Mouse (Mus musculus): ENCODE results near the gene Jam3. TPM values are rescaled to one million over a fixed set of nuclear protein-coding genes. Genes with fewer than 3 reads are reported as not detected.
A peak's percentile ranks its signal among the peaks of the same experiment; 100 is the strongest.

Jam3 gene
- polyA plus RNA-seq, 1 experiment from 2014 or later, result 113 TPM

DNA sequence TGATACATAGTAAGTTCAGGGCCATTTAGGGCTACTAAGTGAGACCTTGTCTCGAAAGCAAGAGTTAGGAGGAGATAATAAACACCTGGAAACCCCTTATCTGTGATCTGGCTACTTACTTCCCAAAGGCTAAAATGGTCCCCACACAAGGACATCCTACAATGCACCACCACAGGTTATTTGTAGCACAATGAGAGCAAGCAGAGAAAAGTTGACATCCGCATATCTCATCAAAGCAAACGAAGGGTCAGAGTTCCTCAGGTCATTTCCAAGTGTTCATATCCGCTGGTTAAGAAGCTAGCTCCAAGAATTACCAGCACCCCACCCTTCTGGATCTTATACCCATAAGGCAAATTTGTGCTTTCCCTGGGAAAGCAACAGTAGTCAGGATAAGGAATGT, 46.8 kb downstream of the Jam3 start:
- H3K9ac ChIP-seq, result no peak overlapping the region
- ATAC-seq, result no peak
- peaks cover 28% of the 10 kb centered on the region for H3K4me1 ChIP-seq
- no peak overlapping the region for H3K27ac ChIP-seq
- H3K4me3 ChIP-seq, result no peak overlapping the region
- no peak overlapping the region for H3K4me2 ChIP-seq
- H3K9me3 ChIP-seq (replicated peaks), result no peaks in the 10 kb centered on the region
- no peaks in the 10 kb centered on the region for H3K27me3 ChIP-seq
- H3K36me3 ChIP-seq (ENCODE audit: poor library complexity, severe bottlenecking), result peaks cover 24% of the 10 kb centered on the region
- 90% methylated on average over 4 of the region's 4 CpGs for WGBS

DNA sequence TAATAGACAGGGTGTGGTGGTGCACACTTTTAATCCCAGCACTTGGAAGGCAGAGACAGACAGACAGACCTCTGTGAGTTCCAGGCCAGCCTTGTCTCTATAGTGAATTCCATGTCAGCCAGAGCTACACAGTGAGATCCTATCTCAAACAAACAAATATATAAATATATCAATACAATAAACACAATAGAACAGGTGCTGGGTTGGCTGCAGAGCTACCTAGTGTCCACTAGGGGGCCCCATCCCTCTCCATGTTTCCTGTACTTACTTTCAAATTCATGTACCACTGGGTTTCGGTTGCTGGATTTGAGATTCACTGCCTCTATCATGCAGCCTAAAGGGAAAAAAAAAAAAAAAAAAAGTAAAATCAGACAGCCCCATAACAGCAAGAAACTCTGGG, 49.1 kb downstream of the Jam3 start:
- Histone ChIP-seq H3K27me3 (no peaks in the 10 kb centered on the region), H3K4me1 (peaks cover 24% of the 10 kb centered on the region), H3K9ac (no peak overlapping the region), H3K27ac (no peak overlapping the region; the same call in 1 of the 2 replicates), H3K9me3 (replicated peaks) (no peaks in the 10 kb centered on the region), H3K4me3 (no peak overlapping the region), H3K36me3 (ENCODE audit: poor library complexity, severe bottlenecking) (peaks cover 48% of the 10 kb centered on the region), H3K4me2 (no peak overlapping the region)
- 0 out of 2 replicates have a peak, but pooled peaks have one; percentile 17 for ATAC-seq
- WGBS, result 32% methylated on average over 1 of the region's 1 CpGs

GRCm38 (mm10) chr9:27101466-27101865, 53.8 kb downstream of the Jam3 start:
- Histone ChIP-seq H3K27me3 (no peaks in the 10 kb centered on the region), H3K9me3 (replicated peaks) (no peaks in the 10 kb centered on the region), H3K27ac (no peak overlapping the region), H3K4me3 (no peak overlapping the region), H3K36me3 (ENCODE audit: poor library complexity, severe bottlenecking) (peaks cover 91% of the 10 kb centered on the region), H3K4me2 (no peak overlapping the region), H3K4me1 (no peaks in the 10 kb centered on the region), H3K9ac (no peak overlapping the region)
- WGBS, result 93% methylated on average over 6 of the region's 6 CpGs
- ATAC-seq, result no peak

GRCm38 (mm10) chr9:27099474-27099873, 55.7 kb downstream of the Jam3 start:
- Histone ChIP-seq H3K4me2 (no peak overlapping the region), H3K9me3 (replicated peaks) (no peaks in the 10 kb centered on the region), H3K4me3 (no peak overlapping the region), H3K36me3 (ENCODE audit: poor library complexity, severe bottlenecking) (peaks cover 94% of the 10 kb centered on the region), H3K4me1 (no peaks in the 10 kb centered on the region), H3K27ac (no peak overlapping the region), H3K27me3 (no peaks in the 10 kb centered on the region), H3K9ac (no peak overlapping the region)
- WGBS, result 86% methylated on average over 4 of the region's 4 CpGs
- ATAC-seq, result no peak

DNA sequence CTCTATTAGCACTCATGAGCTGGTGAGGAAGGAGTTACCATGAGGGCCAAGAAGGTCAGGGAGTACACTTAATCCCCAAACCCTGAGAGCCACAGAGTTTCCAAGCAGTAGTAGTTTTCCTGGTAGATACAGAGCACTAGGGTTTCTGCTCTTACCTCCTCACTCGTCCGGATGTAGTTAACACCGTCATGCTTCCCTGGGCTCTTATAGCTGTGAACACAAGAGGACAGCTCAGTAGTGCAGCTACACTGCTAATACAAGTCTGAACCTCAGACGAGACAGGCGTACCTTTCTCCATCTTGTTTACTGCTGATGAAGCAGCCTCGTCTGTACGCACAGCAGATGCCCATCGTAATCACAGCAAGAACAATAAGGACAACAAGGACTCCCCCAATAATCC, 56.7 kb downstream of the Jam3 start:
- H3K9ac ChIP-seq, result no peak overlapping the region
- no peaks in the 10 kb centered on the region for H3K27me3 ChIP-seq
- no peaks in the 10 kb centered on the region for H3K9me3 ChIP-seq (replicated peaks)
- H3K4me1 ChIP-seq, result no peaks in the 10 kb centered on the region
- H3K4me2 ChIP-seq, result no peak overlapping the region
- H3K36me3 ChIP-seq (ENCODE audit: poor library complexity, severe bottlenecking), result peaks cover 94% of the 10 kb centered on the region
- WGBS, result 74% methylated on average over 8 of the region's 8 CpGs
- ATAC-seq, result no peak
- 0 out of 2 replicates have a peak overlapping the region, but pooled peaks have one; percentile 4 for H3K27ac ChIP-seq
- no peak overlapping the region for H3K4me3 ChIP-seq

DNA sequence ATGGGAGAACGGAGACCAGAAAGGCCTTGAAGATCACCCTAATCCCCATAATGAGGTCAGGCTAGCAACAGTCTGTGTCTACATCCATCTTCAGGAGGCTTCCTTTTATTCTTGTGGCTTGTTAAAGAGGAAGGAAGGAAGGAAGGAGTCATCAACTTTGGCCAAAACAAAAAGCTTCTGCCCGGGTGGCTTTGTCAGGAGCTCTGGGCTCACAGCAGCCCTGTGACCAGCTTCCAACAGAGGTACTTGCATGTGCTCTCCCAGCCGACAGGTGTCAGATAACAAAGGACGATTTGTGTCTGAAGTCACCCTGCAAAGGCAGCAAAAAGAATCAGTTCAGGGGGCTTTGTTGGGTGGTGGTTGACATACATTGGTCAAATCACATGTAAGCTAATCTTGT, 57.1 kb downstream of the Jam3 start:
- H3K9me3 ChIP-seq (replicated peaks), result no peaks in the 10 kb centered on the region
- no peaks in the 10 kb centered on the region for H3K27me3 ChIP-seq
- no peak overlapping the region for H3K4me2 ChIP-seq
- no peak for ATAC-seq
- H3K27ac ChIP-seq, result no peak overlapping the region
- no peak overlapping the region for H3K4me3 ChIP-seq
- 16% methylated on average over 4 of the region's 4 CpGs for WGBS
- peaks cover 92% of the 10 kb centered on the region for H3K36me3 ChIP-seq (ENCODE audit: poor library complexity, severe bottlenecking)
- no peak overlapping the region for H3K9ac ChIP-seq
- H3K4me1 ChIP-seq, result no peaks in the 10 kb centered on the region

- Histone ChIP-seq H3K4me3 (no peak overlapping the region), H3K9me3 (replicated peaks) (no peaks in the 10 kb centered on the region), H3K4me2 (no peak overlapping the region), H3K27me3 (no peaks in the 10 kb centered on the region), H3K27ac (no peak overlapping the region), H3K4me1 (no peaks in the 10 kb centered on the region), H3K9ac (no peak overlapping the region), H3K36me3 (ENCODE audit: poor library complexity, severe bottlenecking) (peaks cover 92% of the 10 kb centered on the region)
- ATAC-seq, result no peak
- 82% methylated on average over 6 of the region's 6 CpGs for WGBS
Observed at GRCm38 (mm10) chr9:27092916-27093315, 62.3 kb downstream of the Jam3 start.

- Histone ChIP-seq H3K27me3 (no peaks in the 10 kb centered on the region), H3K9ac (no peak overlapping the region), H3K4me1 (no peaks in the 10 kb centered on the region), H3K4me3 (no peak overlapping the region), H3K27ac (peak overlapping the region; percentile 65), H3K9me3 (replicated peaks) (no peaks in the 10 kb centered on the region), H3K36me3 (ENCODE audit: poor library complexity, severe bottlenecking) (peaks cover 95% of the 10 kb centered on the region), H3K4me2 (no peak overlapping the region)
- peak; percentile 78 for ATAC-seq
- WGBS, result 88% methylated on average over 13 of the region's 13 CpGs
Observed at GRCm38 (mm10) chr9:27090801-27091775, 64.1 kb downstream of the Jam3 start.

DNA sequence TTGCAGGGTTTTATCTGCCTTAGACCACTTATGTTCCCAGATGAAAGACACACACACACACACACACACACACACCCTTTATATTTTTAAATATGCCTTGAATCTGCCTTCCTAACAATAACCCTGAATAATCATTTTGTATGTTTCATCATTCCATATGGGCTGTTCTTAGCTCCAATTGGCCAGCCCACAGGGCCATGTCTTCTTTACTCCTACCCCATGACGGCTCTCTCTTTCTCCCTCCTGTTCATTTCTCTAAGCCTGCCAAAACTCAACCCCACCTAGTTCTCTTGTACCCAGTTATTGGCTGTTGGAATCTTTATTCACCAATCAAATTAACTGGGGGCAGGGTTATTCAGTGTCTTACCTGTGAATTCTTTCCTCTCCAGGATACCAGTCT, 65.1 kb downstream of the Jam3 start:
- H3K4me1 ChIP-seq, result no peaks in the 10 kb centered on the region
- H3K27me3 ChIP-seq, result no peaks in the 10 kb centered on the region
- peaks cover 95% of the 10 kb centered on the region for H3K36me3 ChIP-seq (ENCODE audit: poor library complexity, severe bottlenecking)
- 93% methylated on average over 1 of the region's 1 CpGs for WGBS
- H3K27ac ChIP-seq, result peak overlapping the region; percentile 40; the same call in 1 of the 2 replicates
- no peak overlapping the region for H3K4me2 ChIP-seq
- no peak overlapping the region for H3K9ac ChIP-seq
- no peaks in the 10 kb centered on the region for H3K9me3 ChIP-seq (replicated peaks)
- ATAC-seq, result no peak
- H3K4me3 ChIP-seq, result no peak overlapping the region

DNA sequence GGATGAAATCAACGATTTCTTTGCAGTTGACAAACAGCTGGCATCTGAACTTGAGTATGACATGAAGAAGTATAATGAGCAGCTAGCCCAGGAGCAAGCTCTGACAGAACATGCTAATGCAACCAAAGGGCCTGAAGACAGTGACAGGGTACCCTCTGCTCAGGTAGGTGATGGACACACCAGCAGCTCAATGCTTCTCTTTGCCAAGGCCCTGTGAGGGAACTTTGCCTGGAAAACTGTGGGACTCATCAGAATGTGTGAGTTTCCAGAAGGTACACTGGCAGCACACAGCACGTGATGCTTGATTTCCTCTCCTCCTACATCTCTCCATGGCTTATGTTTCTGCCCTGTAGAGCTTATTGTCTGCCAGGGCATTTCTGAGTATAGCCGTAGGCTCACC, 67.8 kb downstream of the Jam3 start:
- 98% methylated on average over 3 of the region's 3 CpGs for WGBS
- Histone ChIP-seq H3K36me3 (ENCODE audit: poor library complexity, severe bottlenecking) (peaks cover 97% of the 10 kb centered on the region), H3K4me1 (no peaks in the 10 kb centered on the region), H3K4me3 (no peak overlapping the region), H3K27ac (no peak overlapping the region), H3K27me3 (no peaks in the 10 kb centered on the region), H3K4me2 (no peak overlapping the region), H3K9me3 (replicated peaks) (no peaks in the 10 kb centered on the region), H3K9ac (no peak overlapping the region)
- ATAC-seq, result no peak

DNA sequence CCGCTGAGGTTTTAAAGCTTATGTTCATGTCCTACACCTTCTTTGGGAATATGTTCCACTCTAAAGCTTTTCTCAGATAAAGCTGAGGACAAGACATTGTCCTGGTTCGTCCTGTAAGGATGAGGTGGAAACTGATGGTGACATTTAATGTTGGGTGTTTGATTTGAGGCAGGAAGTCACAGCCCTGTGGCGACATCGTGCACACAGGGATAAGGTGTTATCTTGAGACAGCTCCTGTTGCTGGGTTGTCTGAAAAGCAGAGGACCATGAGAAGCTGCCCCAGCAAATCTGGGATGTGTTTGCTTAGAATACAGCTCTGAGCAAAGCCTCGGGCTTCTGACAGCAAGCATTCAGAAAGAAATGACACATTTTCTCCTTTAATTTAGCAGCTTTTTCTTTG, 69.0 kb downstream of the Jam3 start:
- Histone ChIP-seq H3K9me3 (replicated peaks) (no peaks in the 10 kb centered on the region), H3K9ac (no peak overlapping the region), H3K36me3 (ENCODE audit: poor library complexity, severe bottlenecking) (peaks cover 97% of the 10 kb centered on the region), H3K4me2 (no peak overlapping the region), H3K4me1 (no peaks in the 10 kb centered on the region), H3K27me3 (no peaks in the 10 kb centered on the region), H3K4me3 (no peak overlapping the region), H3K27ac (no peak overlapping the region)
- no peak for ATAC-seq
- 94% methylated on average over 5 of the region's 5 CpGs for WGBS

DNA sequence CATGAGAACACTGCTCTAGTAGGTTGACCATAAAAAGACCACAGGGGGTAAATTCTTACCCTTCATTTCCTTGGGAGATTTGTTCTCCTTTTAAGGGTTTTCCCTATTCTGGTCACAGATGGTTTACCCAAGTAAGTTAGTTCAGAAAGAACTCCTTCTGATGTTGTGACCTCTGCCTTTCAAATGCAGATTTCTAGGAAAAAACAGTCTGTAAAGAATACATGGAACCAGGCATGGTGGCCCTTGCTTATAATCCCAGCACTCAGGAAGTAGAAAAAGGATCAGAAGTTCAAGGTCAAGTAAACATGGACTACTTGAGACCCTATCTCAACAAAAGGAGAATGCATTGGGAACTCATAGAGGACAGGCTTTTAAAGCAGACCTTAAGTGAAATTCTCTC, 79.4 kb downstream of the Jam3 start:
- no peak overlapping the region for H3K4me3 ChIP-seq
- no peaks in the 10 kb centered on the region for H3K4me1 ChIP-seq
- H3K9ac ChIP-seq, result no peak overlapping the region
- peaks cover 74% of the 10 kb centered on the region for H3K36me3 ChIP-seq (ENCODE audit: poor library complexity, severe bottlenecking)
- no peak for ATAC-seq
- H3K27me3 ChIP-seq, result no peaks in the 10 kb centered on the region
- H3K27ac ChIP-seq, result no peak overlapping the region
- no peak overlapping the region for H3K4me2 ChIP-seq
- no peaks in the 10 kb centered on the region for H3K9me3 ChIP-seq (replicated peaks)
